Mouse (Mus musculus) spleen, embryonic (tissue): ENCODE measurements around the gene Ddi2.
"Not testable (repeated sequence)": the region's sequence is repeated elsewhere in the genome, so short reads cannot be mapped to it uniquely, and the experiment has no call there.

Experiments used
- CTCF ChIA-PET: fragments of 350-600 bp; sonication (Branson Sonifier 250); formaldehyde crosslinking; loops from one replicate; lab custom pipeline; 2022; lab: Charles Lee

Gene Ddi2

DNA sequence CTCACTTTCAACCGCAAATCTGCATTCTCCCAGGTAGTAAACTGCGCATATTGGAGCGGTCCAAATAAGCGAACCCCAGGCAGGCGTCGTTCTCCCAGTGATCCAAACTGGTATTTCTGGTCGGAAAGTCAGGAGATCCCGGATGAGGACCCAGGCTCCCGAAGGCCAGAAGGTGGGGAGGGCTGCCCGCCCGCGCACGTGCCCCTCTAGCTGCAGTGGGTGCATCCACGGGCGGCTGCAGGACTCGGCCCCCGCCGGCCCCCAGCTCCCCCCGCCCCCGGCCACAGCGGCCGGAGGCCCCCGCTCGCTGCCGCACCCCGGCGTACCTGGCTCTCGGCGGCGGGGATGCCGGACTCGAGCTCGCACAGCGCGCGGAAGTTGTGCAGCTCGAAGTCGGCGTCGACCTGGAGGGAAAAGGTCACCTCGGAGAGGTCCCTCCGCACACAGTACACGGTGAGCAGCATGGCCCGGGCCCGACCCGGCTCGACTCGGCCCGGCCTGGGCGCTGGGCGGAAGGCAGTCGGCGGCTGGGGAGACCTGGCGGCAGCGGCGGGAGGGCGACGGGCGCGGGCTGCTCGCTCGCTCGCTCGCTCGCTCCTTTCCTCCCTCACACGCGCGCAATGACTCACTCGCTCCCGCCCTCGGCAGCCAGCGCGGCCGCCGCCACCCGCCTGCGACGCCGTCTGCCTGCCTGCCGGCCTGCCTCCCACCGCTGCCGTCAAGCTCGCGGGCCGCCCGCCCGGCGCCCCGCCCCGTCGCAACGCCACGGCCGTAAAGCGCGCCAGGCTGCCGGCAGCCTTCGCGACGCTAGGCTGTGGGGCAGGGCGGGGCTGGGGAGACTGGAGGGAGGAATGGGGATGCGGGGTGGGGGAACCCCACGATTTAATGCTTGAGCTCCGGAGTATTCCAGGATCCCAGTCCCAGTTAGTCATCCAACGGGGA lies at the start of gene Ddi2:
Gene Ddi2 (minus strand): TSS at position 689 of the 942 bp plus-strand sequence.
- CTCF ChIA-PET = interaction anchor here (0.8 kb wide), 1 partner anchor 12 kb away, joined by 3 read pairs; no protein-coding TSS in a partner anchor

DNA sequence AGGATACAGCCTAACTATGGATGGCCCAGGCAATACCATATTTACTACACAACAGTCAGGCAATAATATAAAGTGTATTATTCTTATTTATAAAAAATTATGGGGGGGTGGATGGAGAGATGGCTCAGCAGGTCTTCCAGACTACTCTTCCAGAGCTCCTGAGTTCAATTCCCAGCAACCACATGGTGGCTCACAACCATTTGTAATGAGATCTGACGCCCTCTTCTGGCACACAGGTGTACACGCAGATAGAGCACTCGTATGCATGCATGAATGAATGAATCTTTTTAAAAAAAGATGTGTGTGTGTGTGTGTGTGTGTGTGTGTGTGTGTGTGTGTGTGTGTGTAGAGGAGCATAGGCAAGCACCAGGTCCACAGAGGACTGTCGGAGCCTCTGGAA lies 49.8 kb upstream of the Ddi2 start:
- CTCF ChIA-PET = not testable (repeated sequence)

DNA sequence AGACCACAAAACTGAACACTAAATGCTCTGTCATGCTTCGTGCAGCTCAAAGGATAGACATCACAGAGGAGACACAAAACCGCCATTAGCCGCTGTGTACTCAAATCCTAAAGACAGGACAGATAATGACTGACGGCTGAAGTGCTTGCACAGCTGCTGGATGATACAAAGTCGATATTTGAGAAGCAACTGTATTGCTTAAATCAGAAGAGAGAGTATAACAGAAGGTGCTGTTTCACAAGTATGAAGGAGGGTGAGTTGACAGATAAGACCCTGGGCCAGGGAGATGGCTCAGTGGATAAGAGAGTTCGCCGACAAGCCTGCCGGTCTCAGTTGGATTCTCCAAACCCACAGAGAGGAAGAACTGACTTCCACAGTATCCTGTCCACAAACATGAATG lies 48.6 kb upstream of the Ddi2 start:
- CTCF ChIA-PET = no interaction called here

DNA sequence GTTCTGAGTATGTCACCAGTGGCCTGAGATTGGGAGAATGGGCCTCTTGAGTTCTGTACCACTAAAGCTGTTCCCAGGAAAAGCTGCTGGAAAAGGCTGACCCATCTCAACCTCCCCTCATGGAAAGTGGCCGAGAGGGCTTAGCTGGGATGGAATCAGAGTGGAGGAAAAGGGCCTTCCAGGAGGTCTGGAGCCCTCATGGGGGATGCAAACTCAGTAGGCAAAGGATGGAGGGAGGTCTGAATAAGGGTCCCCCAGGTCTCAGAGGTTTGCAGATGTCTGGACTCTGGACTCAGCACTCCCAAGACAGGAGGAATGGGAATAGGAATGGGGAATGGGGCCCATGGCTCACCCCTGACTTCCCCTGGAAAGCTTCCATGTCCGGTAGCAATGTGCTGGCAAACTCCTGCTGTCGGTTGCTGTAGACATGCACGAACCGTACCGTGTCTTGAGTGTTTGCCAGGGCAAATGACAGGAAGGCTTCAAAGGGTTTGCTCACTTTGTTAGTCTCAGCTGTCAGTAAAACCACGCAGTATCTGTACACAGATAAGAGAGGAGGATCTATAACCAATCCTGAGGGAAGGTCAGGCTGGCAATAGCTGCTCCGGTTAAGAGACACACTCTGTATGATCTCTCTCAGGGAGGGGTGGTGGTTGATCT lies 46.4 kb upstream of the Ddi2 start:
- CTCF ChIA-PET = no interaction called here

DNA sequence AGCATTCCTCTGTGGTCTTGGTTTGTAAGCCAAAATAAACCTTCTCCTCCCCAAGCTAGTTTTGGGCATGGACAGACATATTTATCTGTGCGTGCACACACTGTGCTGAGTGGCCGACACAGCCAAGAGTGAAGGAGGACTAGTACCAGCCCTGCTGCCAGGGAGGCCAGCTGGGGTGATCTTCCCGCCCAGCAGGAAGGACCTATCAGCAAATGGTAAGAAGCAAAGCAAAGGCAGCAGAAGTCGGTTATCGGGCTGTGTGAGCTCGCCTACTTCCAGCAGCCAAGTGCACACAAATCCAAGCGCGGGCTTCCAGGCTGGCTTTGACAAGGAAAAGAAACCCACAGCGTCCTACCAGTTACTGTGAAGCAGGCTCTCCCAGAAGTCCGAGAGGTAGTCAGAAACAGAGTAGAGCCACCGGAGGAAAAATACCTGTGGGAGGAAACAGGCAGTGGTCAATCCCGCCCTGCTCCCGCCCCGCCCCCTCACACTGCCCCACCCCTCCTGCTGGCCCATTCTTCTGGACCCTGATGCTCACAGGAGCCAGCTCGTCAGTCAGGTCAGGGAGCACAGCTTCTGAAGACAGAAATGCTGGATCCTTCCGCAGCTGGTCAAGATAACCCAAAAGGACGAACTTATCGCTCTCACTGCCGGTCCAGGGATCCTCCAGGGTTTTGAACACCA lies 44.3 kb upstream of the Ddi2 start:
- CTCF ChIA-PET = no interaction called here

DNA sequence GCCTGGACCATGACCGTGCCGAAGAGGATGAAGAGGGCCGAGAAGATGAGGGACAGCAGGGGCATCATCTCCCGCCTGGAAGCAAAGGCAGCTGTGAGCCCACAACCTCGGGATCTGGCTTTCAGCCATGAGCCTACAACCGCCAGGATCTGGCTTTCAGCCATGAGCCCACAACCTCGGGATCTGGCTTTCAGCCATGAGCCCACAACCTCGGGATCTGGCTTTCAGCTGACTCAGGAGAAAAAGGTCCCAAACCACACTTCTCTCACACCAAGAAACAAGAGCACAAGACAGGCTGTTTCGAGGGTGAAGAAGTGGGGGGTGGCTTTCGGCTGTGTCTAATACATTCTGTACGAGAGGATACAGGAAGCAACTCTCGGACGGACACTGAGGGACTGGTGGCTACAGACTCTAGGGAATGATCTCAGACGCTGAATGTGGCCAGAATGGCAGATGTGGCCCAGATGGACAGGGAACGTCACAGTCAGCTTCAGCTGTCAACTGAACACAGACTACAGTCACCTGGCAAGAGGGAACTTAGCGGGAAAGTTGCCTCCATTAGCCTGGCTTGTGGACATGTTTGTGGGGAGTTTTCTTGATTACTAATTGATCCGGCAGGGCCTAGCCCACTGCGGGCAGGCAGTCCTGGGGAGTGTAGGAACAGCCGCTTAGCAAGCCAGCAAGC lies 43.6 kb upstream of the Ddi2 start:
- CTCF ChIA-PET = no interaction called here

DNA sequence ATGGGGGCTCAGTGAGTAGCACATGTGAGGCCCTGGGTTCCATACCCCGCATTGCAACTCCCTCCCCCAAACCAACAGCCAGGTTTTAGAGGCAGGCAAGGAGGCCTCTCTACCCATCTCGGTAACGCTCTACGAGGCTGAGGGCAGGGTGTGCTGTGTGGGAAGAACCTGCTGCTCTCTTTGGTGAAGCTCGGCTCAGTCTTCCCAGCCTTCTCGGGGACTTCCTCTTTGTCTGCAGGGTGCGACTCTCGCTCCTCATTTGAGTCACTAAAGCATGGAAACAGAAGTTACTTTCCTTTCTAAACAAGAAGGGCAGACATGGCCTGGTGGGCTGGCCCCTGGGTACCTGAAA lies 43.1 kb upstream of the Ddi2 start:
- CTCF ChIA-PET = no interaction called here

DNA sequence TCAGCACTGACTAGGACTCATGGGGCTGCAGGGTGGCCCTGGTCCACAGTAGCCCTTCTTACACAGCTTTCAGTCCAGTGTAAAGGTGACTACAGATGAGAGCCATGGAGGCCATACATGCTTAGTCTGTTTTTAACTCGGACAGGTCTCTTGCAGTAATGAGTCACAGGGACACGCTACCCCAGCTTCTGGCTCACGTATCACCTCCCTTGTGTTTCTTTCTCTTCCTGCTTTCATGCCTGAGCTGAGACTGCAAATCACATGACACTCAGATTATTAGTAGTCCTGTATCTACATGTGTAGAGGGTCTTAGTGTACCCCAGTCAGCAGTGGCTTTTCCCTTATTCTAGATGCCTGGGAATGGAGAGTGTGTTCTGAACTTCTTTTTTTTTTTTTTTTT lies 41.8 kb upstream of the Ddi2 start:
- CTCF ChIA-PET = no interaction called here

DNA sequence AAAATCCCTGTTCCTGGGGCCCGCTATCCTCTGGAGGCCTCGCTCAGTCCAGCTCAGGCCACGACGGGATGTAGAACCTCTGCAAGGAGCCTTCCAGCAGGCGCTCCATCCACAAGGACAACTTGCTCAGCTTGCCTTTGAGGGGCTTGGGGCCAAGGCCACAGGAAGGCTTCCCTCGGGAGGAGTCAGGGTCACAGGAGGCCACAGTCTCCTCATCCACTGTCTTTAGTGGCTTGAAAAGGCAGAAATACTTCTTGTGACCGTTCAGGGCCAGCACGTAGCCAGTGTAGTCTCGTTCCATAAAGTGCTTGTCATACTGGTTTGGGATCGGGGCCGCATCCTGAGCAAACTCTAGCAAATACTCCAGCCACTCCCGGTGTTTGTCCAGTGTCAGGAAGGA lies 40.3 kb upstream of the Ddi2 start:
- CTCF ChIA-PET = no interaction called here

DNA sequence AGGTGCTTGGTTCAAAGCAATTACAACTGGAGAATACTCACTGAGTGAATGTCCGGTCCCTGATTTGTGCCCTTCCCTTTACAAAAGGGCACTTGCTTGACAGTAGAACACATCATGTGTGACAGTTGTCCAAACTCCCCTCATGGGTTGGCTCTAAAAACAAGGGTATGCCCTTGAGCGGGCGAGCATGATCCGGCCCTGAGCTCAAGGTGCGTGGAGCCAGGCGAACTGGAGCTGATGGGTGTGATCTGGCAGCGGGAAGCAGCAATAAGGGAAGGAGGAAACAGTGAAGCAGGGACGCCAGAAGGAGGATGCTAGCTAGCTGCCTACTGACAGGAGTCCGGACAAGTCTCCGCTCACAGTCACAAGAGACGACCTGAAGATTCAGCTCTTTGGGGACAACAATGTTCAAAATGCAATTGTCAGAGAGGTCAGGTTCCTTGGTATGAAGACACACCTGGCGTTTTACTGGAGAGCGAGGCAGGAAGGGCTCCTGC lies 38.9 kb upstream of the Ddi2 start:
- CTCF ChIA-PET = no interaction called here

DNA sequence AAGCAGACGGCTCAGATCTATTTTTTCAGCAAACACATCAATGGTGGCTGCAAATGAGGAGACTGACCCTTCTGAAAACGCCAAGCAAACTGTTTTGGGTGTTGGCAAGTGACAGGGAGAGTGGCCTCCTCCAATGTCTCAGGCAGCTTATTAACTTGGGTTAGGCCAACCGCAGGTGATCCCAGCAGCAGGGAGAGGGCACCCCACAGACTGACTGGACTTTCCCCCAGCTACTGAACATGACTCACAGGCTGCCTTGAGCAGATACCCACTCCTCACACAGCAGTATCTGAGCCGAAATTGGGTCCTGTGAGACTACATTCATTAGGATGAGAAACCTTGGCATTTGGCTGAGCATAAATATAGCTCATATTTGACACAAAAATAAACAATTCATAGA lies 37.7 kb upstream of the Ddi2 start:
- CTCF ChIA-PET = no interaction called here

DNA sequence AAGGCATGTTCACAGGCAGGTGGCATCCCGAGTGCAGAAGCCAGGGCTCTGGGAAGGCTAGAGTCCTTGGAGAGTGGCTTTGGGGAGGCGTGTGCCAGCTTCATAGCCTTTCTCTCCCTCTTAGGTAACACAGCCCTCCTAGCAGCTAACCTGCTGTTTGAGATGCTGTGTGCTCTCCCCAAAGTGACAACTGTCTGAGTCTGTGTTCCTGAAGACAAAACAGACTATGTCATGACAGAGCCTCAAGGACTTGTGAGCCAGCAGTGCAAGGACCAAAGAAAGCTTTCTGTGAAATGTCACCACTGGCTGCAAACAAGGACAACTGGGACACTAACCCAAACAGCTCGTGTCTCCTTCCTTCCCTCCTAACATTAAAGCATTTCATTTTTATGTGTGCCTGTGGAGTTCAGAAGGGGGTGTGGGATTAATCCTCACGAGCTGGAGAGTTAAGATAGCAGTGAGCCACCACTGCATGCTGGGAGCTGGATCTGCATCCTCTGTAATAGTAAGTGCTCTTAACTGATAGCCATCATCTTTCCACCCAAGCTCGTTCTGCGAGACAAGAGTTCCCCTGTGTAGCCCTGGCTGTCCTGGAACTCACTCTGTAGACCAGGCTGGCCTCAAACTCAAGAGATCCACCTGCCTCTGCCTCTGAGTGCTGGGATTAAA lies 35.8 kb upstream of the Ddi2 start:
- CTCF ChIA-PET = no interaction called here

DNA sequence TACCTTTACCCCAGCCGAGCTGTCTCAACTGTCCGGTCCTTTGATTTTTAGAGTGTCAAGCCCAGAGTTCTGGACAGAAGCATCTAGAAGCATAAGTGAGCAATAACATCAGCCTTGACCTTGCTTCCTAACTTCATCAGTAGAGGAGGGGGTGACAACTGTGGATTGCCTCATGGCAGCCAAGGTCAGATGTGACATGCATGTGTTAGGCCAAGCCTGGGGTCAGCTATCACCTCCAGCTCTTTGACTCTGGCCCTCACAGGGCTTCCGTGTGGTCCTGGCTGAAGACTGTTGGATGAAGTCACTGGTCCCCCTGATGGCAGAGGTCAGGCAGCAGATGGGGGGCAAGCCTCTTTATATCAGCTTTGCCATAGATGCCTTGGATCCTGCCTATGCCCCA lies 33.9 kb upstream of the Ddi2 start:
- CTCF ChIA-PET = no interaction called here

DNA sequence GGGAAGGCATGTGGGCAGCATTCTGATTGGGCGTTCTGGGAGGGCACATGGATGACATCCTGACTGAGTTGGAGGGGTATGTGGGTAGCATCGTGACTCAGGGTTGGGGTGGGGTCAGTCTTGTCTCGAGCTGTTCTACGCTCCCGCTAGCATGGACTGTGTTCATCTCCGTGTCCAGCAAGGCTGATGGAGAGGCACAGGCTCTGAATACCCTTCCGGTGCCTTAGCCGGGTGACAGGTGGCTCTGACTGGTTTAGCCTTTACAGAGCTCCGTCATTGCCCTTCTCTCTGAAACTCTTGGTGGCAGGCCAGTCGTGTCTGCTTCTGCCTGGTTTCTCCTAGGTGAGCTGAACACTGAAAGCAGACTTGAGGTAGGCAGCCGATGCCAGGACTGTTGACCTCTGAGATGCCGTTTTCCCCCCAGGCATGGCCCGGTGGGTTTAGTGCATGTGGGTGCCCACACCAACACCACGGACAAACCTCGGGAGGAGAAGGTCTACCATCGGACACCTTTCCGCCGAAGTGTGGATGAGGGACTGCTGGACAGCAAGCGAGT lies 32.2 kb upstream of the Ddi2 start:
- CTCF ChIA-PET = no interaction called here

DNA sequence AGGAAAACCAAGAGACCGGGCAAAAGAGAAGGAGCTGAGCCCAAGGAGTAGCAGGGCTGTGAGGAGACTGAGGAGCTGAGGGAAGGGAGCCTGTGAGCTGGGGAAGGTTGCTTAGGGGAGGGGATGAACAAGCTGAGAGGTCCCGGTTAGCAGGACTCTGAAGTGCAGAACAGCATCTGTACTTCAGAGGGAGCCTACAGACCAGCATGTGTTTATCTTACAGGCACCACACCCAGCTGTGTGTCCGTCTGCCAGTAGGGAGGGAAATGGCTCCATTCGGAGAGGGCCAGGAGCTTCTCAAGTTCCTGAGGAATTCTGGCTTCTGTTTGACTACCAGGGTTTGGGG lies 28.8 kb upstream of the Ddi2 start:
- CTCF ChIA-PET = no interaction called here

DNA sequence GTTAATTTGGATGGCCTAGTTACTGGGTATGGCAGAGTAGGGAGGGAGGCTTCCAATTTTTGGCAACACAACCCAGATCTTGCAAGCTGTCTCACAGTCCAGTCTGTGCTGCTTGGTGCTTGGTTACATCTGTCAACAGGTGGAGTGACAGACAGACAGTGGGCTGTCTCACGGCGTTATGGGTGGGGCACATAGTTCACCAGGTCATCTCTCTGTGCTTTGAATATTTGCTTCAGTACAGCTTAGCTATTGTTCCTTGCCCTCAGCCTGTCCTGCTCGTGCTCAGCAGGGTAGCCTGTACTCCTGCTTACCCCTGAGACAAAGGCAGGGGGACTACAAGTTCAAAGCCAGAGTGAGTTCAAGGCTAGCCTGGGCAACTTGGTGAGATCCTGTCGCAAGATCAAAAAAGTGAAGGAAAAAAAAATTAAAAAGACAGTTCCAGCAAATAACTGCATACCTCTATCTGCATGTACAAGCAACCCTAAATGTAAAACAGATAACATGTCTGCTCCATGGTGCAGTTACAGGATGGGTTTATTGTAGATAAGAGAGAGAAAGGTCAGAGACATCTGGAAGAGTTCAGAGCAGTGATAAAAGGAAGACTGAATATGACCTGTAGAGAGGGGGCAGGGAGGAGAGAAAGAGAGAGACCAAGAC lies 28.3 kb upstream of the Ddi2 start:
- CTCF ChIA-PET = no interaction called here

DNA sequence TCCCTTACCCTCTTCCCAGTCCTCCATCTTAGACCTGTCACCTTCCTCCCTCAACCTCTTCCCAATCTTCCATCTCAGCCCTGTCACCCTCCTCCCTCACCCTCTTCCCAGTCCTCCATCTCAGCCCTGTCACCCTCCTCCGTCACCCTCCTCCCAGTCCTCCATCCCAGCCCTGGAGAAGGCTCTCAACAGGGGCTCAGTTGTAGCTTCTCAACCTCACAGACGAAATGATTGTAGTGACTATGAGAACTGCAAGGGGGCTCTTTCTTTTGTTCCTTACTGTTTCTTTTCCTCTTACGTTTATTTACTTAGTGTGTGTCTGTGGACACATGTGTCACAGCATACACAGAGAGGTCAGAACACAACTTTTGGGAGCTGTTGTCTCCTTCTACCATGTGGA lies 27.6 kb upstream of the Ddi2 start:
- CTCF ChIA-PET = interaction anchor here (0.8 kb wide), 1 partner anchor 40 kb away, joined by 3 read pairs; no protein-coding TSS in a partner anchor

DNA sequence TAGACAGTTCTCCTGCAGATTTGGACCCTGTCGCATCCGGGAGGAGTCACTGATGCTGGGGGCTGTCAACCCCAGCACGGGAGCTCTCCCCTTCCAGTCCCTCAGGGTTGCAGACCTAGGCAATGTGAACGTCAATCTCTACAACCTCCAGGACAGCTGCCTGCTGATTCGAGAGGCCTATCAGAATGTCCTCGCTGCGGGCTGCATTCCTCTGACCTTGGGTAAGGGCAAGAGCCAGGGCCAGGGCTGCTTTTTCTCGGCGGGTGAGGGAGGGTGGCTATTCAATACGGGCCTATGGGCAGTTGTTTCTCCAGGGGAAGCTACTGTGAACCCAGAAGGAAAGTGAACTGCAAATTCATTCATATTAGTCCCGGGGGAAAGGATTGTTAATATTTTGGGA lies 26.3 kb upstream of the Ddi2 start:
- CTCF ChIA-PET = interaction anchor here (0.7 kb wide), 1 partner anchor 671 kb away, joined by 11 read pairs; no protein-coding TSS in a partner anchor

DNA sequence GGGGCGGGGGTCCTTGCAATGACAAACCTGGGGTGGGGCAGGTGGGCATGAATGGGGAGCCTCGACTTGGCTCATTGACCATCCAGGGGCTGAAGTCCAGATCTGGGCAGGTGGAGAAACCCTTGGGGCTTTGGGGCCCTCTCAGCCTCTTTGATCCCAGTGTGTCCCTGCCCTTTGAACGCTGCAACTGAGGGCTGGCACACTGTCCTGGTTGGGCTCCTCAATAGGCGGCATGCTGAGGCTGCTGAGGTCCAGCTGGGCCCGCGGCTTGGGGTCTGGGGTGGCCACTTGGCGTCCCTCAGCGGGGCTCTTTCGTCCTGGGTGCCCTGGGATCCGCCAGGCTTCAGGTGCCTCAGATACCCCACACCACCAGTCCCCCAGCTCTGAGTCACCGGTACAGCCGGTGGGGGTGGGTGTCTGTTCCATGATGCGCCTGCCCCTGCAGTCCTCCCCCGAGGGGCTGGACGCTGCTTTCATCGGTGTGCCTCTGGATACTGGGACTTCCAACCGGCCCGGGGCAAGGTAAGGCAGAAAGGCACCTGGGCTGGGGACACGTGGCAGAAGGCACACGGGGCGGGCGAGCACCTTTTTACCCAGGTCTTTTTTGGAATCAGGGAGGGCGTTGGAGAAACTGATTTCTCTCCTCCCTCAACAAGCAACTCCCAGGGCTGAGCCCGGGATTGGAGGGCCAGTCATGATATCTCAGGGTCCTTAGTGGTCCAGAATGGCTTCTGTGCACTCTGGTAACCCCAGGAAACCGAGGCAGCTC lies 23.5 kb upstream of the Ddi2 start, which contains the start of gene Agmat:
Gene Agmat (plus strand): TSS at position 95 of the 769 bp plus-strand sequence.
- CTCF ChIA-PET = no interaction called here
